Mouse (Mus musculus) adipocyte (in vitro differentiated cells): Measurements from ENCODE around the gene Numbl.
"Not testable (repeated sequence)": the region's sequence is repeated elsewhere in the genome, so short reads cannot be mapped to it uniquely, and the experiment has no call there.

Experiments
- DNase-seq: peaks from one replicate; pipeline ENCODE4 v3.0.0-alpha.2; 2016; ENCODE audit warnings: low spot score

Gene Numbl

DNA sequence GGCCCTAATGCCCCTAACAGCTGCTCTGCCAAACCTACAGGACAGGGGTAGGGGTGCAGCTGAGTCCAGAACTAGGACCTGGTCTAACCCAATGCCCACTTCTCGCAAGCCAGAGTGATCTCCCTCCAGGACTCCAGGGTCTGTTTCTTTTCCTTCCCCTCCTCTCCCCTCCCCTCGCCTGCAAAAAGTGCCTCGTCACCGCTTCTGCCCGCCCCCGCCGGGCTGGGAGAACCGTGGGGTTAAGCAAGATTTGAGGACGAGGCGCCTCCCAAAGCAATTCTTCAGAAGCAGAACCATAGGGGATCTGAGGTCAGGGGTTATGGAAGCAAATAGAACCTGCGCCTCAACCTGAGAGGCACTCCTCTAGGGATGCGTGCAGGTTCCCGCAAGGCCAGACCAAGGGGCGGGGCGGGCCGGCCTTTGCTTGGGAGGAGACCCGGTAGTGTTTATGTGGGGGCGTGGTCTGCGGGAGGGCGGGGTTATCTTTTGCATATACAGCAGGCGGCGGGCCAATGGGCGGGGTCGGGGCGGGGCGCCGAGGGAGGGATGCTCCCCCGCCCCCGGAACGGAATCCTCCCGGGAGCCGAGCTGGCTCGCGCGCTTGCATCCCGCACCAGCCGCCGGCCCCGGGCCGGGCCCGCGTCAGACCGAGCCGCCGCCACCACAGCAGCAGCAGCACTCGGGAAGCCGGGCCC is at the start of gene Numbl:
Numbl (plus strand) TSS at position 229 of the 695 bp plus-strand sequence.
- peak; percentile 92 for DNase-seq

- no peak for DNase-seq
Measured at GRCm38 (mm10) chr7:27212626-27213025, 45.6 kb upstream of the Numbl start.

GRCm38 (mm10) chr7:27218586-27218985 is 39.6 kb upstream of the Numbl start:
- DNase-seq, result peak; percentile 70

- DNase-seq, result no peak
Measured at GRCm38 (mm10) chr7:27219937-27220336, 38.3 kb upstream of the Numbl start.

DNA sequence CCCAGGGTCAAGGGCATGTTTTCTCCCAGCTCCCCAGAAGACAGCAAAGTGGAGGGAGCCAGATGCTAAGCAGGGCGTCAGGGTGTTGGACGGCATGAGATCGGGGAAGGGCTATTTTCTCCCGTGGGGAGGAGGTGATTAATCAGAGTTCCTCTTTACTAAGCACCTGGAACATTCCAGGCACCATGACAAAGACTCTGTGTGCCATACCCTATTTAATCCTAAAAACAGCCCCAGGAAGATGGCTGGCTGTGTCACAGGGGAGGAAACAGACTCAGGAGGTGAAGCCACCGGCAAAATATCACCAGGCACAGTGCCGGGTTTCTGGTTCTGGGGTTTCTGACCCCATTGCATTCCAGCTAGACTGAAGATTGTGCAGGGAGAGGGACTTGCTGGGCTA is 36.3 kb upstream of the Numbl start:
- DNase-seq, result no peak

GRCm38 (mm10) chr7:27222538-27222937 is 35.7 kb upstream of the Numbl start:
- no peak for DNase-seq

DNA sequence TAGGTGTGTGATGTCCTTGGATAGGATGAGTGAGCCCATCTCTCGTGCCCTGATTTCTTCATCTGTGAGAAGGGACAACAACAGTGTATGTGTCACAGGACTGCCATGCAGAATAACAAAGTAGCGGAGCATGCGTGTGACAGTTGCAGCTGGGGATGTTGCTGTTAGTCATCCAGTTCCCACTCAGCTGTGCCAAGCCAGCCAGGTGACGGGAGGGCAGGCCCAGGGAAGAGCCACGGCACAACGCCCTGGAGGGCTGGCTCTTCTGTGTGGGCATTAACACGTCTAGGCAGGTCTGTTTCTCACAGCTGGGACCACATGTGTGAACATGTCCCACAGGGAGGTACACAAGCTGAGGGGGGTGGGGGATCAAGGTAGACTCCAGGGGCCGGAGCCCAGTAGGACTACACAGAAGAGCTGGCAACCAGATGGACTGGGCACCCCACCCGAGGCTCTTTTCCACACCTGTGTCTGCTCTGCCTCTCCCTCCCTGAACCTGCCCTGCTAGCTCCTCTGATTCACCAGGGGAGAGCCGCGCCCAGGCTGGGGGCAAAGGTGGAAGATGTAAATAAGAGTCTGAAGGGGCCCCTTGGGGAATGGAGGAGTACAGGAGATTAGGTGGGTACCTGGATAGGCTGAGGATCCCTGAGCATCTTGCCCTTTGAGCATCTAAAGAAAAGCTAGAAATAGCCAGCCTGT is 33.2 kb upstream of the Numbl start:
- DNase-seq, result no peak

DNA sequence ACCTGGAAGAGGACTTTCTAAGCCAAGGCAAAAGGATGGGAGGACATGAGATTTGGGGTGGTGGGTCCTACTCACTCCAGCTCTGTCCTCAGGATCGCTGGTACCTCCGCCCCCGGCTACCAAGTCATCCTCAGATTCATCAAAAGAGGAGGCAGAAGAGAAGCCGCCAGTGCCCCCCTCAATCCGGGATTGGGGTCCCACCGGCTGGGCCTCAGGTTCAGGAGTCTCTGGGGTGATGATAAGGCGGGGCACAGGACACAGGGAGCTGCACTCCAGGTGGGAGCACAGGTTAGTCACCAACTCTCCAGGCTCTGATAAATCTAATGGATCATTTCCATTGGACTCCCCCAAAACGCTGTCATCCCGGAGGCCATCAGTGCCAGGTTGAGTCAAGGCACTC is 31.0 kb upstream of the Numbl start:
- DNase-seq, result no peak

DNA sequence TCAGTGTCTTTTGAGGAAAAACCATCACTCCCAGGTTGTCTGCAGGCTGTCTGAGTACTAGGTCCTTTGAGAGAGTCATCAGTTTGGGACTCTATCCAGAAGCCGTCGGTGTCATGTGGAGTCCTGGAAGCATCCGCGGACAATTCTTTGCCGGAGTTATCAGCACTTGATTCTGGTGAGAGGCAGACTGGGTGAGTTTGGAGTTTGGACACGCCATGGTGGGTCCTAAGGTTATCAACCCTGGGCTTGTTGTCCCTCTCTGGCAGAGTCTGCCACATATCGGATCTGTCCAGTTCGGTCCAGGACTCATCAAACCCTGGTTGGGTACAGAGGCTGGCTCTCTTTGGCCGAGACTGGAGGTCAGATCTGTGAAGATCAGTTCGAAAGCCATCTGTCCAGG is 30.6 kb upstream of the Numbl start:
- peak; percentile 45 for DNase-seq

- peak; percentile 92 for DNase-seq
Measured at GRCm38 (mm10) chr7:27228281-27228821, 29.9 kb upstream of the Numbl start, which contains the start of gene Itpkc. TSS of gene Itpkc (minus strand) at chr7:27228661.

DNA sequence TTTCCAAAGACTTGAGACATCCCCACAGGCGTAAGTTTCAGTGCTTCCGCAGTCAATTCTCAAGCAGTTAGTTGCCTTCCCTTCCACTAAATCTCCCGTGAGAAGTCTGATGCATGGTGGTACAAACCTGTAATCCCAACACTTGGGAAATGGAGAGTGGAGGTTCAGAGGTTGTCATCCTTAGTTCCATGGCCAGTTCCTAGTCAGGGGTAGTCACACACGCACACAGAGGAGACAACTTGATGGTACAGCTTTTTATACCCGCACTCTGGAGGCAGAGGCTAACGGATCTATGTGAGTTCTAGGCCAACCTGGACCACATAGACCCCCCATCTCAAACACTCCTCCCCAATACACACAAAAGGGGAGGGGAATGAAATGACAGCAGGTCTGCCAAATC is 29.4 kb upstream of the Numbl start:
- DNase-seq, result no peak

DNA sequence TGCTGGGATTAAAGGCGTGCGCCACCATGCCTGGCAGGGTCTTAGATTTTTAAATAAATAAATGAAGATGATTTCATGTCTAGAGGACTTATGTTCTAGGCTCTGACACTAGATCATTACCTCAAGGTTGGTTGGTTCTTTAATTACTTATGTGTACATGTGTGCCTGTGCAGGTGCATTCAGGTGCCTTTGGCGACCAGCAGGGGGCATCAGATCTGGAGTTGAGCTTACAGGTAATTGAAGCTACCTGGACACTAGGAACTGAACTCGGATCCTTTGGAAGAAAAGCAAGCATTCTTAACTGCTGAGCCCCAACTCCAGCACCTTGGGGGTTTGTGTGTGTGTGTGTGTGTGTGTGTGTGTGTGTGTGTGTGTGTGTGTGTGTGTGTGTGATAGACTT is 27.5 kb upstream of the Numbl start:
- DNase-seq, result no peak

GRCm38 (mm10) chr7:27231693-27232331 is 26.4 kb upstream of the Numbl start:
- peak; percentile 85 for DNase-seq

DNA sequence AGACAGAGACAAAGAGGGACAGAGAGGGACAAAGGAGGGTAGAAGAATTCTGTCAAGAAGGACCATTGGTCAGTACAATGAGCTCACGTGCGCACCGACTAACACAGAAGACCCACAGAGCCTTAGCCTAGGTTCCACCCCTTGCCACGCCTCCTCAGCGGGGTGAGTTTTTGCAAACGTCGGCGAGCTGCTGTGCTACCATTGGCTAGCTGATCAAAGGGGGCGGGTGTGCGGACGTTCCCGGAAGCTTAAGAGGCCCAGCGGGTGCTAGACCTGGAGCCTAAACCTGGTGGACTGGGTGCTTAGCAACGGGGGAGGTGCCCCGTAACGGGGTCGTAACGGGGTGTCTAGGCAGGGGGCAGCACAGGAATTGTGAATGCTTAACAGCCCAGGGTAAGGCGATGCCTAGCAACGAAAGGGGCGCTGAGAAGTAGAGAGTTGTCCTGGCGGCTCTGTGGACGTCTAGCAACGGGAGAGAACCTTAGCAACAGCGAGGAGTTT is 25.4 kb upstream of the Numbl start, which contains the start of gene Coq8b:
Coq8b (plus strand) TSS at position 243 of the 501 bp plus-strand sequence.
- DNase-seq, result peak; percentile 94

DNA sequence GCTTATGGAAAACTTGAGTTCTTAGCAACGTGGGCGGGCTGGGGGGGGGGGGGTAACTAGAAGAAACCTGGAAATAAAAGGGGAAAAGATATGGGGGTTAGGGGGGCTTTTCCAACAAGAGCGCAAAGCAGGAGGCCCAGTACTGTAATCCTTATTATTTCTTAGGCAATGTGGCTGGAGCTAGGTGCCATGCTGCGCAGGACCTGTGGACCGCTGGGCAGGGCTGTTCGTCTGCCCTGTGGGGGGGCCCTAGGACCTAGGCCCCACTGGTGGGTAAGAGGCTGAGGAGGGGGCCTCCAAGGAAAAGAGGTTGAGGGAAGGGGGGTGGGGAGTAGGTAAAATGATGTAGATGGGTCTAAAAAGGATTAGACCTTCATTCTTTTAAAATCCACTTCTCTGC is 24.9 kb upstream of the Numbl start:
- no peak for DNase-seq

DNA sequence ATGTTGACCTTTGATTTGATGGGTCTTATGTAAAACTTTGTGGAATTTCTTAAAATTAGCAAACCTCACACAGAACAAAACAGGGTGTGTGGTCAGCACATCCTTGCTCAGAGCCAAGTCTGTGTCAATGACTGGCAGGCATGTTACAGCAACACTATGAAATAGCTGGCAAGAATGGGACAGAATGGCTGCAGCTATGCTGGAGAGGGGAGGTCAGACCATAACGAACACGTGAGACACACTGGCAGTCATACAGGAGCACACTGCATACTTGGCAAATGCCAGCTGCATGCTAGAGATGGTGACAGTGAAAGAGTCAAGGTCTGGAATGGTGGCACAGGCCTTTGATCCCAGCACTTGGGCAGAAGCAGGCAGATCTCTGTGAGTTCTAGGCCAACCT is 22.5 kb upstream of the Numbl start:
- peak; percentile 79 for DNase-seq

- DNase-seq, result no peak
Measured at GRCm38 (mm10) chr7:27237527-27237926, 20.7 kb upstream of the Numbl start.

GRCm38 (mm10) chr7:27238568-27238967 is 19.7 kb upstream of the Numbl start:
- no peak for DNase-seq

- DNase-seq, result no peak
Measured at GRCm38 (mm10) chr7:27243211-27243610, 15.0 kb upstream of the Numbl start.

DNA sequence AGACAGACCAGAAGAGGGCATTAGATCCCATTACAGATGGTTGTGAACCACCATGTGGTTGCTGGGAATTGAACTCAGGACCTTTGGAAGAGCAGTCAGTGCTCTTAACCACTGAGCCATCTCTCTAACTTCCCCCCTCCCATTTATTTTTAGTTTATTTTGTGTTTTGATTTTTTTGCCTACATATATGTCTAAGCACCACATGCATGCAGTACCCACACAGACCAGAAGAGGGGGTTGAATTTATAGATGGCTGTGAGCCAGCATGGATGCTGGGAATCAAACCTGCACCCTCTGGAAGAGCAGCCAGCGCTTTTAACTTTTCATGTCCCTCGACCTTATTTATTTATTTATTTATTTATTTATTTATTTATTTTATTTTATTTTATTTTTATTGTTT is 14.1 kb upstream of the Numbl start:
- DNase-seq, result not testable (repeated sequence)

DNA sequence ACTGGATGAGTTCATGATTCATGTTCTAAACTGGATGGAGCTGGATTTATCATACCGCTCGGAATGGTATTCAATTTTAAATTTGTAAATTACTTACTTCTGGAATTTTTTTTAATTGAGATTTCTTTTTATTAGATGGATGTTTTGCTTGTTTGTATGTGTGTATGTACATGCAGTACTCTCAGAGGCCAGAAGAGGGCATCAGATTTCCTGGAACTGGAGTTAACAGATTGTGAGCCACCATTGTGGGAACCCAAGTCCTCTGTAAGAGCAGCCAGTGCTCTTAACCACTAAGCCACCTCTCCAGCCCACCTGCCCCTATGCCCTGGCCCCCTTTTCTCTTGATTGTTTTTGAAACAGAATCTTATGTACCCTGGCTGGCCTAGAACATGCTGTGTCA is 9.1 kb upstream of the Numbl start:
- DNase-seq, result no peak

GRCm38 (mm10) chr7:27249928-27250327 is 8.3 kb upstream of the Numbl start:
- no peak for DNase-seq

DNA sequence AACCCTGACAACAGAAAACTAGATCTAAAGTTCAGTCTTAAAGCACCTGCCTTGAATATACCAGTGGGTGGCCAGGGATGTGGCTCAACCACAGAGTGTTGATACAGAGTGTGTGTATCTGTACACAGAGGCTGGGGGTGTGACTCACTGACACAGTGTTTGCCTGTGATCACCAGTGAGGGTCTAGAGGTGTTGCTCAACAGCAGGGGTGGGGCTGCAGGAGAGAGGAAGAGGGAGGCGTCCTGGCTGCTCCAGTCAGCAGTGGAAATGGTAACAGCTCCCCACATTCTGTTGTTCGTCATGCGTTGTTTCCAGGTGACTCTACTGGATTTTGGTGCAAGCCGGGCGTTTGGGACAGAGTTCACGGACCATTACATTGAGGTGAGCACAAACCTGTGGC is 6.3 kb upstream of the Numbl start:
- no peak for DNase-seq
